Mouse (Mus musculus) left cerebral cortex, adult 2 months (tissue): ENCODE measurements around the gene Rho. TPM values are rescaled to one million over a fixed set of nuclear protein-coding genes. Genes with fewer than 3 reads are reported as not detected.

ENCODE experiments used
- DNase-seq, 2 experiments: peaks; one replicate each; pipeline ENCODE4 v3.0.0; 2021 to 2022; ENCODE audit warnings: low spot score in 2 of 2, mixed read lengths in 1 of 2; ENCODE audit errors: extremely low spot score in 1 of 2
- H3K27ac ChIP-seq: fragments of 200-600 bp; 2 replicates; pipeline ENCODE4 v1.8.1; 2022
- H3K4me3 ChIP-seq: fragments of 200-600 bp; 2 replicates; pipeline ENCODE4 v1.8.1; 2022
- CTCF ChIP-seq: fragments of 200-600 bp; IDR thresholded peaks from 2 replicates; pipeline ENCODE4 v1.8.1; 2022; ENCODE audit warnings: antibody characterized with exemption, mild to moderate bottlenecking, moderate library complexity
- intact Hi-C: fragments of 180-260 bp; cut with DNase I; formaldehyde crosslinking; loops from one replicate; pipeline ENCODE4 v1.15.1; 2025
- total RNA-seq, 2 experiments: library from RNA; stranded (reverse); gene quantifications; 2 replicates each; pipeline ENCODE4 v1.2.3; 2021

Gene Rho
- total RNA-seq, 2 experiments from 2014 or later = 0.56 to 0.79 TPM

GRCm38 (mm10) chr6:115943498-115944427, 12.2 kb downstream of the Rho start:
- Histone ChIP-seq H3K4me3 (no peak overlapping the region), H3K27ac (no peak overlapping the region)
- DNase-seq = no peak
- no peak for TF ChIP-seq CTCF
- intact Hi-C loops = no loop called here

GRCm38 (mm10) chr6:115944638-115945037, 13.1 kb downstream of the Rho start, which contains the start of gene H1foo:
Gene H1foo, plus strand, starts transcription at chr6:115944938.
- no peak for TF ChIP-seq CTCF
- Histone ChIP-seq H3K27ac (no peak within 1 kb of the TSS), H3K4me3 (no peak within 1 kb of the TSS)
- intact Hi-C loops = no loop called here
- no peak for DNase-seq

GRCm38 (mm10) chr6:115945633-115946032, 14.1 kb downstream of the Rho start:
- no peak for DNase-seq
- TF ChIP-seq CTCF = no peak
- intact Hi-C loops = no loop called here
- Histone ChIP-seq H3K27ac (no peak overlapping the region), H3K4me3 (no peak overlapping the region)

- TF ChIP-seq CTCF = no peak
- intact Hi-C loops = no loop called here
- Histone ChIP-seq H3K27ac (no peak overlapping the region), H3K4me3 (no peak overlapping the region)
- no peak for DNase-seq
Observed at GRCm38 (mm10) chr6:115946389-115946788, 14.8 kb downstream of the Rho start.

GRCm38 (mm10) chr6:115954506-115955074, 23.0 kb downstream of the Rho start:
- no peak for DNase-seq
- Histone ChIP-seq H3K4me3 (no peak overlapping the region), H3K27ac (no peak overlapping the region)
- TF ChIP-seq CTCF = no peak
- intact Hi-C loops = no loop called here

- intact Hi-C loops = no loop called here
- no peak for TF ChIP-seq CTCF
- no peak overlapping the region for H3K4me3 ChIP-seq
- no peak overlapping the region for H3K27ac ChIP-seq
- DNase-seq = no peak
Observed at GRCm38 (mm10) chr6:115955169-115955568, 23.6 kb downstream of the Rho start.

- Histone ChIP-seq H3K27ac (no peak overlapping the region), H3K4me3 (no peak overlapping the region)
- TF ChIP-seq CTCF = no peak
- DNase-seq = no peak
- intact Hi-C loops = no loop called here
Observed at GRCm38 (mm10) chr6:115955664-115956063, 24.1 kb downstream of the Rho start.

- Histone ChIP-seq H3K27ac (no peak overlapping the region), H3K4me3 (no peak overlapping the region)
- no peak for DNase-seq
- TF ChIP-seq CTCF = peak; percentile 9
- intact Hi-C loops = no loop called here
Observed at GRCm38 (mm10) chr6:115956418-115956921, 24.9 kb downstream of the Rho start.

GRCm38 (mm10) chr6:115956922-115957601, 25.5 kb downstream of the Rho start:
- no peak for DNase-seq
- Histone ChIP-seq H3K4me3 (no peak overlapping the region), H3K27ac (no peak overlapping the region)
- intact Hi-C loops = no loop called here
- no peak for TF ChIP-seq CTCF

- intact Hi-C loops = no loop called here
- Histone ChIP-seq H3K27ac (no peak overlapping the region), H3K4me3 (no peak overlapping the region)
- no peak for DNase-seq
- no peak for TF ChIP-seq CTCF
Observed at GRCm38 (mm10) chr6:115957681-115958080, 26.1 kb downstream of the Rho start.

- Histone ChIP-seq H3K27ac (no peak overlapping the region), H3K4me3 (no peak overlapping the region)
- no peak for TF ChIP-seq CTCF
- intact Hi-C loops = no loop called here
- no peak for DNase-seq
Observed at GRCm38 (mm10) chr6:115958445-115958844, 26.9 kb downstream of the Rho start.

- H3K4me3 ChIP-seq = no peak overlapping the region
- peak overlapping the region; percentile 40; the same call in 1 of the 2 replicates for H3K27ac ChIP-seq
- no peak for TF ChIP-seq CTCF
- intact Hi-C loops = no loop called here
- no peak for DNase-seq
Observed at GRCm38 (mm10) chr6:115959151-115959691, 27.7 kb downstream of the Rho start.
